Mouse (Mus musculus): ENCODE measurements around the gene Galc. TPM values are rescaled to one million over a fixed set of nuclear protein-coding genes. Genes with fewer than 3 reads are reported as not detected.

Galc gene
- total and polyA plus RNA-seq, 3 experiments: not detected

- no peaks in the 10 kb centered on the region for H3K4me1 ChIP-seq (ENCODE audit: control insufficient read depth in 1 of 2, insufficient read depth in 2 of 2, low read length in 2 of 2)
- H3K9ac ChIP-seq (ENCODE audit: control insufficient read depth, low read depth, low read length, poor library complexity, severe bottlenecking): no peak overlapping the region
- H3K4me3 ChIP-seq (ENCODE audit: control insufficient read depth in 1 of 2, insufficient read depth in 1 of 2, low read depth in 2 of 2, low read length in 2 of 2): no peak overlapping the region
- H3K79me2 ChIP-seq (ENCODE audit: control insufficient read depth, insufficient read depth, low read length, poor library complexity): no peaks in the 10 kb centered on the region
- TF ChIP-seq MYB (IDR thresholded peaks at IDR 0.05; ENCODE audit: low read depth, low read length) (no peak), GABPA (IDR thresholded peaks at IDR 0.05; ENCODE audit: low read depth, low read length) (no peak), RAD21 (IDR thresholded peaks at IDR 0.05; ENCODE audit: low read depth, low read length) (peak; percentile 46), POLR2A (IDR thresholded peaks at IDR 0.05; ENCODE audit: control insufficient read depth in 1 of 2, insufficient read depth in 1 of 2, low read depth in 1 of 2, low read length in 2 of 2, poor library complexity in 1 of 2) (no peak), POLR2AphosphoS5 (IDR thresholded peaks at IDR 0.05; ENCODE audit: borderline replicate concordance, low read depth, low read length) (no peak), KAT2A (conservative IDR thresholded peaks at IDR 0.05; ENCODE audit: low read depth, low read length) (no peak), TCF12 (IDR thresholded peaks at IDR 0.05; ENCODE audit: low read depth, low read length) (no peak), TAL1 (IDR thresholded peaks at IDR 0.05; ENCODE audit: low read length) (no peak), ZC3H11A (IDR thresholded peaks at IDR 0.05; ENCODE audit: low read depth, low read length) (no peak), SMC3 (IDR thresholded peaks at IDR 0.05; ENCODE audit: low read depth, low read length) (peak; percentile 30), CTCF (IDR thresholded peaks at IDR 0.05 in 2 of 3, conservative IDR thresholded peaks at IDR 0.05 in 1 of 3; ENCODE audit: control insufficient read depth in 1 of 3, insufficient read depth in 1 of 3, low read depth in 2 of 3, low read length in 3 of 3, poor library complexity in 1 of 3, severe bottlenecking in 1 of 3) (peak; percentile 25 to 49 (median 48); a peak in 5 of 6 replicates), MAFK (IDR thresholded peaks at IDR 0.05; ENCODE audit: borderline replicate concordance, low read depth, low read length) (no peak), MYC (IDR thresholded peaks at IDR 0.05; ENCODE audit: low read depth, low read length) (no peak), UBTF (IDR thresholded peaks at IDR 0.05; ENCODE audit: borderline replicate concordance, insufficient read depth, low read depth, low read length) (no peak), ZKSCAN1 (IDR thresholded peaks at IDR 0.05; ENCODE audit: low read depth, low read length) (no peak), USF2 (IDR thresholded peaks at IDR 0.05; ENCODE audit: borderline replicate concordance in 1 of 2, insufficient read depth in 1 of 2, low read depth in 1 of 2, low read length in 2 of 2) (no peak), POLR2AphosphoS2 (IDR thresholded peaks at IDR 0.05; ENCODE audit: low read length) (no peak), EP300 (IDR thresholded peaks at IDR 0.05; ENCODE audit: low read depth in 1 of 2, low read length in 2 of 2) (no peak), GATA1 (IDR thresholded peaks at IDR 0.05; ENCODE audit: low read depth, low read length) (no peak), MAZ (IDR thresholded peaks at IDR 0.05; ENCODE audit: low read depth, low read length) (no peak), ZNF384 (IDR thresholded peaks at IDR 0.05; ENCODE audit: low read depth, low read length) (no peak), ZMIZ1 (IDR thresholded peaks at IDR 0.05; ENCODE audit: low read depth, low read length) (no peak), E2F4 (IDR thresholded peaks at IDR 0.05; ENCODE audit: borderline replicate concordance, low read depth, low read length) (no peak), ELF1 (IDR thresholded peaks at IDR 0.05; ENCODE audit: low read depth, low read length) (no peak), RCOR1 (IDR thresholded peaks at IDR 0.05; ENCODE audit: low read depth, low read length) (no peak)
- H3K27me3 ChIP-seq (ENCODE audit: control insufficient read depth in 1 of 2, insufficient read depth in 2 of 2, low read length in 2 of 2): no peaks in the 10 kb centered on the region
- peak; percentile 29 for DNase-seq (ENCODE audit: low read depth, low spot score)
- H3K36me3 ChIP-seq (ENCODE audit: control insufficient read depth in 1 of 2, insufficient read depth in 2 of 2, low read length in 2 of 2): no peaks in the 10 kb centered on the region
- no peak overlapping the region for H3K27ac ChIP-seq (ENCODE audit: control insufficient read depth, low read depth, low read length)
- no peaks in the 10 kb centered on the region for H3K9me3 ChIP-seq (replicated peaks; ENCODE audit: insufficient read depth, low read length)
Observed at GRCm38 (mm10) chr12:98212457-98213175, 46.6 kb downstream of the Galc start.

Measured in MEL (cell line).